Mouse (Mus musculus) MEL (cell line): ENCODE data around the gene Unkl.

Experiments
- CTCF ChIP-seq, 3 experiments: IDR thresholded peaks in 2 of 3; conservative IDR thresholded peaks in 1 of 3; 2 replicates each; pipeline ENCODE4 v1.5.1; 2011 to 2012; ENCODE audit warnings: low read length in 3 of 3, low read depth in 2 of 3, mild to moderate bottlenecking in 2 of 3, improper control_type of control experiment in 1 of 3, inconsistent platforms in 1 of 3, mixed read lengths in 1 of 3, moderate library complexity in 1 of 3; ENCODE audit not compliant: control insufficient read depth in 1 of 3, insufficient read depth in 1 of 3, poor library complexity in 1 of 3, severe bottlenecking in 1 of 3
- E2F4 ChIP-seq: IDR thresholded peaks from 2 replicates; pipeline ENCODE4 v1.6.1; 2011; ENCODE audit warnings: low read depth, low read length, improper control_type of control experiment, borderline replicate concordance
- POLR2A ChIP-seq, 2 experiments: IDR thresholded peaks; 2 replicates each; pipeline ENCODE4 v1.6.1; 2011 to 2012; ENCODE audit warnings: low read length in 2 of 2, mild to moderate bottlenecking in 2 of 2, control low read depth in 1 of 2, improper control_type of control experiment in 1 of 2, low read depth in 1 of 2, moderate library complexity in 1 of 2; ENCODE audit not compliant: control insufficient read depth in 1 of 2, insufficient read depth in 1 of 2, poor library complexity in 1 of 2
- USF1 ChIP-seq: IDR thresholded peaks from 2 replicates; pipeline ENCODE4 v1.6.1; 2014; ENCODE audit warnings: low read depth, mild to moderate bottlenecking, inconsistent platforms, low read length, improper control_type of control experiment, moderate library complexity
- USF2 ChIP-seq, 2 experiments: IDR thresholded peaks; 2 replicates each; pipeline ENCODE4 v1.6.1; 2011 to 2012; ENCODE audit warnings: improper control_type of control experiment in 2 of 2, low read length in 2 of 2, borderline replicate concordance in 1 of 2, inconsistent platforms in 1 of 2, low read depth in 1 of 2, mild to moderate bottlenecking in 1 of 2; ENCODE audit not compliant: insufficient read depth in 1 of 2
- ZMIZ1 ChIP-seq: IDR thresholded peaks from 2 replicates; pipeline ENCODE4 v1.6.1; 2012; ENCODE audit warnings: low read depth, mild to moderate bottlenecking, inconsistent platforms, low read length, improper control_type of control experiment, moderate library complexity

DNA sequence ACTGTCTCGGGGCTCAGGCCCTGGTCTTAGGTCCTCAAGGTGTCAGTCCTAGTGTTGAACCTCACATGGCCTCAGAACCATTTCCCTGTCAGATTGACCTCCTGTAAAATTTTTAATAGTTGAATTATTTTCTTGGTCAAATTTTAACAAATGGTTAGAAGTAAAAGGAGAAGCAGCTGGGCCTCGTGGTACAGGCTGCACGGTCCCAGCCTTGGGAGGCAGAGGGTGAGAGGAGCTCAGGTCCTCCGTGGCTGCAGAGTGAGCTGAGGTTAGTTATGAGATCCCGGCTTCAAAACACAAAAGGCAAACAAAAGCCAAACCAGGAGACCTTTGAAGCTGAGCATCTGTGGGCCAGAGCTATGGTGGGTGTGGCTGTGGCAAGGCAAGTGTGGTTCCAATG, 39.8 kb downstream of the Unkl start:
- TF ChIP-seq E2F4 (no peak), USF2 (IDR thresholded peaks at IDR 0.05; ENCODE audit: borderline replicate concordance in 1 of 2, insufficient read depth in 1 of 2, low read depth in 1 of 2, low read length in 2 of 2) (no peak), POLR2A (IDR thresholded peaks at IDR 0.05; ENCODE audit: control insufficient read depth in 1 of 2, insufficient read depth in 1 of 2, low read depth in 1 of 2, low read length in 2 of 2, poor library complexity in 1 of 2) (no peak), USF1 (no peak), CTCF (IDR thresholded peaks at IDR 0.05 in 2 of 3, conservative IDR thresholded peaks at IDR 0.05 in 1 of 3; ENCODE audit: control insufficient read depth in 1 of 3, insufficient read depth in 1 of 3, low read depth in 2 of 3, low read length in 3 of 3, poor library complexity in 1 of 3, severe bottlenecking in 1 of 3) (no peak), ZMIZ1 (no peak)
